Mouse (Mus musculus): ENCODE results near the gene Snd1. TPM values are rescaled to one million over a fixed set of nuclear protein-coding genes. Genes with fewer than 3 reads are reported as not detected.

Snd1 gene
- total and polyA plus RNA-seq, 3 experiments = 97.4 to 153 (median 109) TPM

GRCm38 (mm10) chr6:28957486-28957885 is 482.5 kb downstream of the Snd1 start:
- ATAC-seq (ENCODE audit: extremely low read depth, insufficient number of reproducible peaks, low FRiP score, poor library complexity, severe bottlenecking) (no peak), DNase-seq (ENCODE audit: low spot score) (no peak)
- Histone ChIP-seq H3K4me3 (ENCODE audit: low read depth, low read length) (no peak overlapping the region), H3K4me1 (ENCODE audit: insufficient read depth, low read depth, low read length) (no peaks in the 10 kb centered on the region), H3K36me3 (replicated peaks) (no peaks in the 10 kb centered on the region), H3K27me3 (ENCODE audit: insufficient read depth, low read length) (peaks cover 6% of the 10 kb centered on the region; the same call in 1 of the 2 replicates), H3K9me3 (replicated peaks) (no peaks in the 10 kb centered on the region)
- TF ChIP-seq POLR2AphosphoS5 (IDR thresholded peaks at IDR 0.05; ENCODE audit: insufficient replicate concordance, low read depth, low read length) = no peak
- TF ChIP-seq TAL1 (conservative IDR thresholded peaks at IDR 0.05; ENCODE audit: low read depth, low read length) = no peak
- TF ChIP-seq CTCF (IDR thresholded peaks at IDR 0.05; ENCODE audit: low read depth, low read length) = no peak
- no peak for TF ChIP-seq GATA2 (IDR thresholded peaks at IDR 0.05; ENCODE audit: borderline replicate concordance, low read depth, low read length)
- TF ChIP-seq GATA1 (IDR thresholded peaks at IDR 0.05; ENCODE audit: borderline replicate concordance, low read length) = no peak

- TF ChIP-seq GATA1 (IDR thresholded peaks at IDR 0.05; ENCODE audit: borderline replicate concordance, low read length) (no peak), POLR2AphosphoS5 (IDR thresholded peaks at IDR 0.05; ENCODE audit: insufficient replicate concordance, low read depth, low read length) (no peak), TAL1 (conservative IDR thresholded peaks at IDR 0.05; ENCODE audit: low read depth, low read length) (no peak), CTCF (IDR thresholded peaks at IDR 0.05; ENCODE audit: low read depth, low read length) (no peak), GATA2 (IDR thresholded peaks at IDR 0.05; ENCODE audit: borderline replicate concordance, low read depth, low read length) (no peak)
- ATAC-seq (ENCODE audit: extremely low read depth, insufficient number of reproducible peaks, low FRiP score, poor library complexity, severe bottlenecking) (no peak), DNase-seq (ENCODE audit: low spot score) (no peak)
- Histone ChIP-seq H3K36me3 (replicated peaks) (no peaks in the 10 kb centered on the region), H3K4me1 (ENCODE audit: insufficient read depth, low read depth, low read length) (no peaks in the 10 kb centered on the region), H3K9me3 (replicated peaks) (no peaks in the 10 kb centered on the region), H3K27me3 (ENCODE audit: insufficient read depth, low read length) (peaks cover 11% of the 10 kb centered on the region), H3K4me3 (ENCODE audit: low read depth, low read length) (no peak overlapping the region)
These were observed 488.2 kb downstream of the Snd1 start for GRCm38 (mm10) chr6:28963178-28963577.

- H3K36me3 ChIP-seq (replicated peaks) = no peaks in the 10 kb centered on the region
- H3K27me3 ChIP-seq (ENCODE audit: insufficient read depth, low read length) = peaks cover 9% of the 10 kb centered on the region
- DNase-seq (ENCODE audit: low spot score) (no peak), ATAC-seq (ENCODE audit: extremely low read depth, insufficient number of reproducible peaks, low FRiP score, poor library complexity, severe bottlenecking) (no peak)
- no peaks in the 10 kb centered on the region for H3K4me1 ChIP-seq (ENCODE audit: insufficient read depth, low read depth, low read length)
- TF ChIP-seq GATA1 (IDR thresholded peaks at IDR 0.05; ENCODE audit: borderline replicate concordance, low read length) (no peak), POLR2AphosphoS5 (IDR thresholded peaks at IDR 0.05; ENCODE audit: insufficient replicate concordance, low read depth, low read length) (no peak), TAL1 (conservative IDR thresholded peaks at IDR 0.05; ENCODE audit: low read depth, low read length) (no peak), GATA2 (IDR thresholded peaks at IDR 0.05; ENCODE audit: borderline replicate concordance, low read depth, low read length) (no peak), CTCF (IDR thresholded peaks at IDR 0.05; ENCODE audit: low read depth, low read length) (no peak)
- H3K4me3 ChIP-seq (ENCODE audit: low read depth, low read length) = no peak overlapping the region
- H3K9me3 ChIP-seq (replicated peaks) = no peaks in the 10 kb centered on the region
These were observed 490.3 kb downstream of the Snd1 start for GRCm38 (mm10) chr6:28965264-28965663.

- Histone ChIP-seq H3K36me3 (replicated peaks) (no peaks in the 10 kb centered on the region), H3K27me3 (ENCODE audit: insufficient read depth, low read length) (peaks cover 2% of the 10 kb centered on the region), H3K9me3 (replicated peaks) (no peaks in the 10 kb centered on the region), H3K4me1 (ENCODE audit: insufficient read depth, low read depth, low read length) (no peaks in the 10 kb centered on the region), H3K4me3 (ENCODE audit: low read depth, low read length) (no peak overlapping the region)
- TF ChIP-seq CTCF (IDR thresholded peaks at IDR 0.05; ENCODE audit: low read depth, low read length) = no peak
- no peak for TF ChIP-seq GATA2 (IDR thresholded peaks at IDR 0.05; ENCODE audit: borderline replicate concordance, low read depth, low read length)
- TF ChIP-seq GATA1 (IDR thresholded peaks at IDR 0.05; ENCODE audit: borderline replicate concordance, low read length) = no peak
- TF ChIP-seq POLR2AphosphoS5 (IDR thresholded peaks at IDR 0.05; ENCODE audit: insufficient replicate concordance, low read depth, low read length) = no peak
- no peak for TF ChIP-seq TAL1 (conservative IDR thresholded peaks at IDR 0.05; ENCODE audit: low read depth, low read length)
- DNase-seq (ENCODE audit: low spot score) (no peak), ATAC-seq (ENCODE audit: extremely low read depth, insufficient number of reproducible peaks, low FRiP score, poor library complexity, severe bottlenecking) (no peak)
These were observed 494.7 kb downstream of the Snd1 start for GRCm38 (mm10) chr6:28969615-28970014.

- H3K4me3 ChIP-seq (ENCODE audit: low read depth, low read length) = no peak overlapping the region
- TF ChIP-seq GATA1 (IDR thresholded peaks at IDR 0.05; ENCODE audit: borderline replicate concordance, low read length) = no peak
- TF ChIP-seq GATA2 (IDR thresholded peaks at IDR 0.05; ENCODE audit: borderline replicate concordance, low read depth, low read length) = no peak
- no peak for TF ChIP-seq TAL1 (conservative IDR thresholded peaks at IDR 0.05; ENCODE audit: low read depth, low read length)
- TF ChIP-seq CTCF (IDR thresholded peaks at IDR 0.05; ENCODE audit: low read depth, low read length) = no peak
- no peak for TF ChIP-seq POLR2AphosphoS5 (IDR thresholded peaks at IDR 0.05; ENCODE audit: insufficient replicate concordance, low read depth, low read length)
- DNase-seq (ENCODE audit: low spot score) = no peak
- no peaks in the 10 kb centered on the region for H3K9me3 ChIP-seq (replicated peaks)
- no peaks in the 10 kb centered on the region for H3K4me1 ChIP-seq (ENCODE audit: insufficient read depth, low read depth, low read length)
- ATAC-seq (ENCODE audit: extremely low read depth, insufficient number of reproducible peaks, low FRiP score, poor library complexity, severe bottlenecking) = no peak
- H3K27me3 ChIP-seq (ENCODE audit: insufficient read depth, low read length) = peaks cover 2% of the 10 kb centered on the region; the same call in 1 of the 2 replicates
- no peaks in the 10 kb centered on the region for H3K36me3 ChIP-seq (replicated peaks)
These were observed 495.8 kb downstream of the Snd1 start for GRCm38 (mm10) chr6:28970711-28971110.

GRCm38 (mm10) chr6:28974498-28974897 is 499.6 kb downstream of the Snd1 start:
- no peak for DNase-seq (ENCODE audit: low spot score)
- H3K4me3 ChIP-seq (ENCODE audit: low read depth, low read length) = no peak overlapping the region
- no peaks in the 10 kb centered on the region for H3K4me1 ChIP-seq (ENCODE audit: insufficient read depth, low read depth, low read length)
- no peak for ATAC-seq (ENCODE audit: extremely low read depth, insufficient number of reproducible peaks, low FRiP score, poor library complexity, severe bottlenecking)
- H3K27me3 ChIP-seq (ENCODE audit: insufficient read depth, low read length) = peaks cover 6% of the 10 kb centered on the region
- no peaks in the 10 kb centered on the region for H3K9me3 ChIP-seq (replicated peaks)
- TF ChIP-seq GATA2 (IDR thresholded peaks at IDR 0.05; ENCODE audit: borderline replicate concordance, low read depth, low read length) = no peak
- no peak for TF ChIP-seq TAL1 (conservative IDR thresholded peaks at IDR 0.05; ENCODE audit: low read depth, low read length)
- TF ChIP-seq GATA1 (IDR thresholded peaks at IDR 0.05; ENCODE audit: borderline replicate concordance, low read length) = no peak
- no peak for TF ChIP-seq CTCF (IDR thresholded peaks at IDR 0.05; ENCODE audit: low read depth, low read length)
- H3K36me3 ChIP-seq (replicated peaks) = no peaks in the 10 kb centered on the region

Data from G1E (cell line).